Mouse (Mus musculus) liver, embryonic 13.5 days (tissue): Measurements from ENCODE around the gene Mrpl47. TPM values are rescaled to one million over a fixed set of nuclear protein-coding genes. Genes with fewer than 3 reads are reported as not detected.

Experiments used
- ATAC-seq: fragments of 200-750 bp; cut with Nextera tagmentation; 2 replicates; pipeline ENCODE4 v1.8.0; 2017; ENCODE audit warnings: low read depth, mild to moderate bottlenecking, moderate number of reproducible peaks, moderate library complexity
- DNase-seq: peaks from one replicate; pipeline ENCODE4 v3.0.0; 2022
- H3K27ac ChIP-seq: fragments of 300-500 bp; sonication (generic); 2 replicates; pipeline ENCODE4 v1.5.1; 2015; ENCODE audit warnings: moderate library complexity, mild to moderate bottlenecking, inconsistent platforms
- H3K27me3 ChIP-seq: fragments of 300-500 bp; sonication (generic); 2 replicates; pipeline ENCODE4 v1.6.1; 2015; ENCODE audit warnings: mild to moderate bottlenecking, inconsistent platforms
- H3K36me3 ChIP-seq: fragments of 300-500 bp; sonication (generic); 2 replicates; pipeline ENCODE4 v1.6.1; 2015; ENCODE audit warnings: mild to moderate bottlenecking, inconsistent platforms
- H3K4me1 ChIP-seq: fragments of 300-500 bp; sonication (generic); replicated peaks from 2 replicates; pipeline ENCODE4 v1.6.1; 2015; ENCODE audit warnings: inconsistent platforms
- H3K4me2 ChIP-seq: fragments of 300-500 bp; sonication (generic); 2 replicates; pipeline ENCODE4 v1.6.1; 2015; ENCODE audit warnings: inconsistent platforms, mild to moderate bottlenecking, moderate library complexity
- H3K4me3 ChIP-seq: fragments of 300-500 bp; sonication (generic); replicated peaks from 2 replicates; pipeline ENCODE4 v1.5.1; 2015; ENCODE audit warnings: mild to moderate bottlenecking, inconsistent platforms
- H3K9ac ChIP-seq: fragments of 300-500 bp; sonication (generic); 2 replicates; pipeline ENCODE4 v1.6.1; 2015; ENCODE audit warnings: mild to moderate bottlenecking, inconsistent platforms
- H3K9me3 ChIP-seq: fragments of 300-500 bp; sonication (generic); replicated peaks from 2 replicates; pipeline ENCODE4 v1.6.1; 2016; ENCODE audit warnings: inconsistent platforms
- whole genome bisulfite sequencing: fragments of 180-500 bp; shearing (Covaris S2); methylation state at CpG from one replicate; pipeline ENCODE4 v1.1.7; 2015; ENCODE audit not compliant: insufficient replicate concordance; 5-methylcytosine and 5-hydroxymethylcytosine counted together
- polyA plus RNA-seq: library from polyadenylated mRNA; unstranded; fragments of >200 nt; fragmentation: Nextera tagmentation; extraction: Ambion mirVana; gene quantifications from 2 replicates; pipeline ENCODE4 v1.2.1, GENCODE M21; 2015

Gene Mrpl47
- polyA plus RNA-seq, 1 experiment from 2014 or later: 29.7 TPM

DNA sequence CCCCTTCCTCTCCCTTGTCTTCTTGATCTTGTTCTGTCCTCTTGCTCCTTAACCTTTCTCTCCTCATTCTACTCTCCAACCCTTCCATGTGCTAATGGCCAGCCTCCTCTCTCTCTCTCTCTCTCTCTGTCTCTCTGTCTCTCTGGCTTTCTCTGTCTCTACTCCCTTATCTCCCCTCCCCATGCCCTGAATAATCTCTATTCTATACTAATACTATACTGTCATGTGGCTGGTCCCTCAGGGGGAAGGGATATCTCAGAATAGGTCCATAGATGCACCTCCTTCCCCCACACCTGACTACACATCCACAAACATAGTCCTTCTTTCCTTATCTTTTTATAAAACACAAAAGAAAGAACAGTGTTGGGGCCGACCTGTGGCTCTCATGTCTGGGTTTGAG is 50.9 kb downstream of the Mrpl47 start:
- 22% methylated on average over 1 of the region's 1 CpGs for WGBS
- peaks cover 36% of the 10 kb centered on the region for H3K4me1 ChIP-seq
- peak; percentile 19; the same call in 1 of the 2 replicates for ATAC-seq
- no peaks in the 10 kb centered on the region for H3K9me3 ChIP-seq
- H3K9ac ChIP-seq: no peak overlapping the region
- H3K4me2 ChIP-seq: no peak overlapping the region
- no peaks in the 10 kb centered on the region for H3K36me3 ChIP-seq
- H3K27me3 ChIP-seq: no peaks in the 10 kb centered on the region
- no peak overlapping the region for H3K4me3 ChIP-seq
- no peak for DNase-seq
- no peak overlapping the region for H3K27ac ChIP-seq

DNA sequence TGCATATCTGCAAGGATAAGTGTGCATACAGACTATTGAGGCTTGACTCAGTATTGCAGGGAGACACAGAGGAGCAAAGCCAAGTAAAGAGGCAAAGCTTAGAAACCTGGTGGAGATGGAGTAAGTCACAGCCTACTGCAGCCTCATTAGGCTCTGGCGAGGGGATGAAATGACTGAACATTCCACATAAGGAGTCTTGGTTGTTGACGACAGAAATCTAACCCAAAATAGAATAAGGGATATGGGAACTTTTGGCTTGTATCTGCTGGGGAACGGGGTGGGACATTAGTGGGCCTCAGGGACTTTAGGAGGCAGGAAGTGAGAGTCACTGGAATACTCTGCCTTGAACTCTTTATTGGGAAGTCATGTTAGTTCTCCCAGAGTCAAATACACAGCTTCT is 52.8 kb downstream of the Mrpl47 start:
- Histone ChIP-seq H3K9me3 (no peaks in the 10 kb centered on the region), H3K4me2 (no peak overlapping the region), H3K4me3 (no peak overlapping the region), H3K27ac (no peak overlapping the region), H3K27me3 (no peaks in the 10 kb centered on the region), H3K4me1 (peaks cover 17% of the 10 kb centered on the region), H3K36me3 (no peaks in the 10 kb centered on the region), H3K9ac (no peak overlapping the region)
- ATAC-seq: no peak
- no peak for DNase-seq
- 54% methylated on average over 3 of the region's 3 CpGs for WGBS

DNA sequence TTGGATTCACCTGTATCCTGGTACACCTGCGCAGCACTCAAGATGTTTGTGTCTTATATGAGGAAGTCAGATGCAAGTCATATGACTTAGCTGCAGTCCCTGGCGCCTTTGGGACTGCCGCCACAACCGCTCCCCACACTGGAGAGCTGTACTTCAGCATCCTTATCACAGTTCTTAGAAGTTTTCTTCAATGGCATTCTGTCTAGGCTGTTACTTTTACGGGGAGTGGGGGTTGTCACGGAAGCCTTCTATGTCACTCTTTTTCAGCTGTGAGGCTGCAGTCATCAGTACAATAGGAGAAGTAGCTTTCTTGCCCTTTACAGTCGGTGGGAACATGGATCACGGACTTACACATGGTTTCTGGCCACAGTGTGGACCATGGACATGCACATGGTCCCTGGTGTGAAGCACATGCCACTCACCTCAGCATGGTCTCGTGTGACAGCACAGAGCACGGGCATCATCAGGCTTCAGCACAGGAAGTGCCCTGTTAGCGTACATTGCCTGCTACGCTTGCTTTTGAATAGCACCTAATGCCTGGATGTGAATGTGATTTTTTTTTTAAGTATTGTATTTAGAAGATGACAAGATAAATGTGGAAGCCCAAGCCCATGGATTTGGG is 54.4 kb downstream of the Mrpl47 start:
- WGBS: 59% methylated on average over 11 of the region's 12 CpGs
- Histone ChIP-seq H3K9me3 (no peaks in the 10 kb centered on the region), H3K4me2 (no peak overlapping the region), H3K27me3 (no peaks in the 10 kb centered on the region), H3K4me1 (peaks cover 11% of the 10 kb centered on the region), H3K9ac (no peak overlapping the region), H3K36me3 (no peaks in the 10 kb centered on the region), H3K4me3 (no peak overlapping the region), H3K27ac (no peak overlapping the region)
- ATAC-seq (no peak), DNase-seq (no peak)

DNA sequence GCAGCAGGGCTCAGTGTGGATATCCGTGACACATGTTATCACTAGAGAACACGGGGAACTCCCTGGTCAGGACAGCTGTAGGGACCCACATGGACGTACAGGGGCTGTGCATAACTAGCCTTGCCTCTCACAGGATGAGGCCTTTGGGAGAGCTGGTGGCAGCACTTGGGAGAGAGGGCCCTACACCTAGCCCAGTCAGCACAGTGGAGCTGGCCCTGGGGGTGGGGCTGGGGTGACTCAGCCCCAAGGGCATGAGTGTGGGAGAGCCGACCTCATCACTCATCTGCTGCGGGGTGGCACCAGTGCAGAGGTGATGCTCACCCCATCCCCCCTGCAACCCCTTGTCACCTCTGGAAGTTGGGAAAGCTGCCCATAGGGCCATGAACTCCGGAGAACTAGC is 61.0 kb downstream of the Mrpl47 start:
- no peak overlapping the region for H3K4me2 ChIP-seq
- no peak for DNase-seq
- no peaks in the 10 kb centered on the region for H3K27me3 ChIP-seq
- H3K36me3 ChIP-seq: no peaks in the 10 kb centered on the region
- no peak overlapping the region for H3K4me3 ChIP-seq
- no peak overlapping the region for H3K9ac ChIP-seq
- WGBS: 51% methylated on average over 6 of the region's 6 CpGs
- H3K4me1 ChIP-seq: no peaks in the 10 kb centered on the region
- H3K27ac ChIP-seq: no peak overlapping the region
- ATAC-seq: 0 out of 2 replicates have a peak, but pooled peaks have one; percentile 20
- no peaks in the 10 kb centered on the region for H3K9me3 ChIP-seq

Other genes with a start within 250 kb of the Mrpl47 start
- not detected in 2 replicates for gene Kcnmb3, start 245.4 kb downstream of the Mrpl47 start, polyA plus RNA-seq
- 21.5 and 24.6 TPM in 2 replicates for gene Zfp639, start 227.3 kb downstream of the Mrpl47 start, polyA plus RNA-seq
- 15.5 and 21.7 TPM in 2 replicates for gene Mfn1, start 208.1 kb downstream of the Mrpl47 start, polyA plus RNA-seq
- gene Gnb4, start 121.0 kb downstream of the Mrpl47 start, polyA plus RNA-seq: 10.7 and 12.2 TPM in 2 replicates
- 113 and 127 TPM in 2 replicates for gene Actl6a, start 31.3 kb downstream of the Mrpl47 start, polyA plus RNA-seq
- 172 and 175 TPM in 2 replicates for gene Ndufb5, start 615 bp downstream of the Mrpl47 start, polyA plus RNA-seq
- 0.33 and 0.36 TPM in 2 replicates for gene Usp13, start 79.9 kb upstream of the Mrpl47 start, polyA plus RNA-seq